Mouse (Mus musculus) hindbrain, embryonic 12.5 days (tissue): ENCODE data around the gene Mfsd8. TPM values are rescaled to one million over a fixed set of nuclear protein-coding genes. Genes with fewer than 3 reads are reported as not detected.
"Not testable (repeated sequence)": the region's sequence is repeated elsewhere in the genome, so short reads cannot be mapped to it uniquely, and the experiment has no call there.

Source experiments
- ATAC-seq: fragments of 200-750 bp; cut with Nextera tagmentation; 2 replicates; pipeline ENCODE4 v1.8.0; 2017; ENCODE audit warnings: moderate TSS enrichment; ENCODE audit not compliant: low FRiP score
- H3K27ac ChIP-seq: fragments of 300-500 bp; sonication (generic); 2 replicates; pipeline ENCODE4 v1.5.1; 2016; ENCODE audit warnings: mild to moderate bottlenecking
- H3K27me3 ChIP-seq: fragments of 300-500 bp; sonication (generic); 2 replicates; pipeline ENCODE4 v1.6.1; 2016; ENCODE audit warnings: mild to moderate bottlenecking
- H3K36me3 ChIP-seq: fragments of 300-500 bp; sonication (generic); 2 replicates; pipeline ENCODE4 v1.6.1; 2016; ENCODE audit warnings: mild to moderate bottlenecking
- H3K4me1 ChIP-seq: fragments of 300-500 bp; sonication (generic); 2 replicates; pipeline ENCODE4 v1.6.1; 2016
- H3K4me2 ChIP-seq: fragments of 300-500 bp; sonication (generic); replicated peaks from 2 replicates; pipeline ENCODE4 v1.6.1; 2016; ENCODE audit warnings: mild to moderate bottlenecking
- H3K4me3 ChIP-seq: fragments of 300-500 bp; sonication (generic); 2 replicates; pipeline ENCODE4 v1.5.1; 2016; ENCODE audit warnings: mild to moderate bottlenecking
- H3K9ac ChIP-seq: fragments of 300-500 bp; sonication (generic); 2 replicates; pipeline ENCODE4 v1.6.1; 2016; ENCODE audit warnings: mild to moderate bottlenecking, moderate library complexity
- H3K9me3 ChIP-seq: fragments of 300-500 bp; sonication (generic); replicated peaks from 2 replicates; pipeline ENCODE4 v1.6.1; 2016; ENCODE audit warnings: mild to moderate bottlenecking
- WGBS: fragments of 180-500 bp; shearing (Covaris S2); methylation state at CpG from one replicate; pipeline ENCODE4 v1.1.7; 2016; 5-methylcytosine and 5-hydroxymethylcytosine counted together
- polyA plus RNA-seq: library from polyadenylated mRNA; unstranded; fragments of >200 nt; fragmentation: Nextera tagmentation; extraction: Ambion mirVana; gene quantifications from 2 replicates; pipeline ENCODE4 v1.2.1, GENCODE M21; 2016

Mfsd8 gene
- 10.3 and 10.4 TPM in 2 replicates for polyA plus RNA-seq

- H3K36me3 ChIP-seq = not testable (repeated sequence)
- under 1% methylated on average over 39 of the region's 39 CpGs for WGBS
Measured at GRCm38 (mm10) chr3:40846473-40846956, at the start of gene Mfsd8. TSS of gene Mfsd8 (minus strand) at chr3:40846886.

GRCm38 (mm10) chr3:40894336-40894735 is 47.6 kb upstream of the Mfsd8 start:
- peak overlapping the region; percentile 69 for H3K9ac ChIP-seq
- peak overlapping the region; percentile 53 for H3K4me3 ChIP-seq
- not testable (repeated sequence) for H3K36me3 ChIP-seq, H3K9me3 ChIP-seq, H3K4me1 ChIP-seq, H3K27me3 ChIP-seq, ATAC-seq
- WGBS = 1% methylated on average over 23 of the region's 24 CpGs
- H3K27ac ChIP-seq = peak overlapping the region; percentile 52; the same call in 1 of the 2 replicates
- H3K4me2 ChIP-seq = peak overlapping the region; percentile 67

More at GRCm38 (mm10) chr3:40846473-40846956, at the start of gene Mfsd8:
- H3K4me1 ChIP-seq, H3K9me3 ChIP-seq, H3K27me3 ChIP-seq: not testable (repeated sequence)
- ATAC-seq = peak; percentile 99
- Histone ChIP-seq H3K27ac (peak within 1 kb of the TSS; percentile 82), H3K9ac (peak within 1 kb of the TSS; percentile 68), H3K4me2 (peak within 1 kb of the TSS; percentile 59), H3K4me3 (peak within 1 kb of the TSS; percentile 48)

- H3K4me1 ChIP-seq, H3K27me3 ChIP-seq, H3K36me3 ChIP-seq, H3K9me3 ChIP-seq: not testable (repeated sequence)
- ATAC-seq = peak; percentile 100
- peak overlapping the region; percentile 52 for H3K27ac ChIP-seq
- H3K4me3 ChIP-seq = peak overlapping the region; percentile 53
- H3K4me2 ChIP-seq = peak overlapping the region; percentile 51
- 1% methylated on average over 38 of the region's 38 CpGs for whole genome bisulfite sequencing
- H3K9ac ChIP-seq = peak overlapping the region; percentile 64
Measured at GRCm38 (mm10) chr3:40893816-40894258, 47.2 kb upstream of the Mfsd8 start.

GRCm38 (mm10) chr3:40853123-40853738 is 6.5 kb upstream of the Mfsd8 start:
- not testable (repeated sequence) for H3K4me1 ChIP-seq, ATAC-seq

GRCm38 (mm10) chr3:40847936-40848335 is 1.2 kb upstream of the Mfsd8 start:
- H3K27me3 ChIP-seq, H3K4me3 ChIP-seq, H3K4me1 ChIP-seq, H3K9ac ChIP-seq, H3K9me3 ChIP-seq, H3K36me3 ChIP-seq, ATAC-seq, H3K27ac ChIP-seq: not testable (repeated sequence)
- peak overlapping the region; percentile 59; the same call in 1 of the 2 replicates for H3K4me2 ChIP-seq
- 88% methylated on average over 2 of the region's 2 CpGs for WGBS

More at GRCm38 (mm10) chr3:40853123-40853738, 6.5 kb upstream of the Mfsd8 start:
- not testable (repeated sequence) for H3K36me3 ChIP-seq, H3K4me2 ChIP-seq, H3K27me3 ChIP-seq, H3K9ac ChIP-seq, H3K27ac ChIP-seq, H3K9me3 ChIP-seq, H3K4me3 ChIP-seq
- 86% methylated on average over 3 of the region's 3 CpGs for WGBS

GRCm38 (mm10) chr3:40847018-40847417 is 332 bp upstream of the Mfsd8 start:
- H3K4me1 ChIP-seq, H3K36me3 ChIP-seq, H3K27me3 ChIP-seq, H3K9me3 ChIP-seq, ATAC-seq: not testable (repeated sequence)
- Histone ChIP-seq H3K4me3 (peak overlapping the region; percentile 48), H3K4me2 (peak overlapping the region; percentile 59), H3K9ac (peak overlapping the region; percentile 68), H3K27ac (peak overlapping the region; percentile 67)
- under 1% methylated on average over 13 of the region's 21 CpGs for WGBS

- peak within 1 kb of the TSS; percentile 59 for H3K4me2 ChIP-seq
- ATAC-seq, H3K4me1 ChIP-seq, H3K9me3 ChIP-seq, H3K36me3 ChIP-seq, H3K27me3 ChIP-seq: not testable (repeated sequence)
- WGBS = 0% methylated on average over 2 of the region's 4 CpGs
- H3K27ac ChIP-seq = peak within 1 kb of the TSS; percentile 82
- peak within 1 kb of the TSS; percentile 68 for H3K9ac ChIP-seq
- peak within 1 kb of the TSS; percentile 48 for H3K4me3 ChIP-seq
Measured at GRCm38 (mm10) chr3:40846957-40847017, 101 bp upstream of the Mfsd8 start, which contains the start of gene Abhd18. TSS of gene Abhd18 (plus strand) at chr3:40846970.

GRCm38 (mm10) chr3:40845521-40845920 is 1.2 kb downstream of the Mfsd8 start:
- not testable (repeated sequence) for ATAC-seq, H3K27ac ChIP-seq, H3K36me3 ChIP-seq, H3K27me3 ChIP-seq, H3K4me1 ChIP-seq, H3K9me3 ChIP-seq
- Histone ChIP-seq H3K4me3 (peak overlapping the region; percentile 48; the same call in 1 of the 2 replicates), H3K4me2 (peak overlapping the region; percentile 54), H3K9ac (0 out of 2 replicates have a peak overlapping the region, but pooled peaks have one; percentile 23)
- 88% methylated on average over 5 of the region's 6 CpGs for WGBS

GRCm38 (mm10) chr3:40813275-40813674 is 33.4 kb downstream of the Mfsd8 start:
- ATAC-seq = no peak
- Histone ChIP-seq H3K27ac (no peak overlapping the region), H3K9ac (no peak overlapping the region), H3K4me2 (no peak overlapping the region), H3K27me3 (no peaks in the 10 kb centered on the region), H3K36me3 (peaks cover 56% of the 10 kb centered on the region), H3K9me3 (no peaks in the 10 kb centered on the region), H3K4me1 (no peaks in the 10 kb centered on the region), H3K4me3 (no peak overlapping the region)
- WGBS = 96% methylated on average over 2 of the region's 2 CpGs

GRCm38 (mm10) chr3:40809894-40810293 is 36.8 kb downstream of the Mfsd8 start:
- Histone ChIP-seq H3K27ac (no peak overlapping the region), H3K9me3 (no peaks in the 10 kb centered on the region), H3K9ac (no peak overlapping the region), H3K27me3 (no peaks in the 10 kb centered on the region), H3K4me1 (no peaks in the 10 kb centered on the region), H3K4me3 (no peak overlapping the region), H3K4me2 (no peak overlapping the region), H3K36me3 (peaks cover 53% of the 10 kb centered on the region)
- 60% methylated on average over 2 of the region's 2 CpGs for WGBS
- 0 out of 2 replicates have a peak, but pooled peaks have one; percentile 22 for ATAC-seq

GRCm38 (mm10) chr3:40808686-40809085 is 38.0 kb downstream of the Mfsd8 start:
- no peak overlapping the region for H3K27ac ChIP-seq
- H3K4me3 ChIP-seq = no peak overlapping the region
- 93% methylated on average over 10 of the region's 10 CpGs for WGBS
- H3K27me3 ChIP-seq = no peaks in the 10 kb centered on the region
- H3K36me3 ChIP-seq = peaks cover 45% of the 10 kb centered on the region
- H3K9ac ChIP-seq = no peak overlapping the region
- H3K4me2 ChIP-seq = no peak overlapping the region
- no peaks in the 10 kb centered on the region for H3K4me1 ChIP-seq
- no peaks in the 10 kb centered on the region for H3K9me3 ChIP-seq
- ATAC-seq = no peak

- Histone ChIP-seq H3K4me1 (no peaks in the 10 kb centered on the region), H3K4me3 (no peak overlapping the region), H3K27me3 (no peaks in the 10 kb centered on the region), H3K27ac (no peak overlapping the region), H3K9me3 (no peaks in the 10 kb centered on the region), H3K9ac (no peak overlapping the region), H3K36me3 (peaks cover 33% of the 10 kb centered on the region), H3K4me2 (no peak overlapping the region)
- WGBS = 77% methylated on average over 2 of the region's 2 CpGs
- no peak for ATAC-seq
Measured at GRCm38 (mm10) chr3:40806871-40807270, 39.8 kb downstream of the Mfsd8 start.

- 0% methylated on average over 30 of the region's 37 CpGs for WGBS
- Histone ChIP-seq H3K9ac (peak overlapping the region; percentile 89), H3K27ac (peak overlapping the region; percentile 64), H3K4me3 (peak overlapping the region; percentile 79), H3K36me3 (peaks cover 6% of the 10 kb centered on the region; the same call in 1 of the 2 replicates), H3K4me1 (peaks cover 7% of the 10 kb centered on the region), H3K4me2 (peak overlapping the region; percentile 98), H3K27me3 (no peaks in the 10 kb centered on the region), H3K9me3 (no peaks in the 10 kb centered on the region)
- ATAC-seq = peak; percentile 89
Measured at GRCm38 (mm10) chr3:40800373-40800823, 46.3 kb downstream of the Mfsd8 start.
